Mouse (Mus musculus): ENCODE results near the gene Hddc2. TPM values are rescaled to one million over a fixed set of nuclear protein-coding genes. Genes with fewer than 3 reads are reported as not detected.

Hddc2 gene
- polyA plus RNA-seq, 1 experiment from 2014 or later: 42.0 TPM

- no peak for ATAC-seq (replicated peaks; ENCODE audit: insufficient number of reproducible peaks, insufficient read depth, low FRiP score, low read depth)
- Histone ChIP-seq H3K27me3 (no peaks in the 10 kb centered on the region), H3K27ac (no peak overlapping the region), H3K9me3 (replicated peaks) (no peaks in the 10 kb centered on the region), H3K36me3 (no peaks in the 10 kb centered on the region), H3K4me3 (no peak overlapping the region), H3K9ac (no peak overlapping the region), H3K4me2 (no peak overlapping the region), H3K4me1 (replicated peaks) (no peaks in the 10 kb centered on the region)
- WGBS: 90% methylated on average over 2 of the region's 2 CpGs
Observed at GRCm38 (mm10) chr10:31303446-31303845, 9.7 kb upstream of the Hddc2 start.

- no peak overlapping the region for H3K4me2 ChIP-seq
- H3K9me3 ChIP-seq (replicated peaks): no peaks in the 10 kb centered on the region
- no peaks in the 10 kb centered on the region for H3K27me3 ChIP-seq
- H3K4me1 ChIP-seq (replicated peaks): no peaks in the 10 kb centered on the region
- WGBS: 13% methylated on average over 1 of the region's 1 CpGs
- ATAC-seq (replicated peaks; ENCODE audit: insufficient number of reproducible peaks, insufficient read depth, low FRiP score, low read depth): no peak
- no peak overlapping the region for H3K4me3 ChIP-seq
- H3K27ac ChIP-seq: no peak overlapping the region
- H3K36me3 ChIP-seq: no peaks in the 10 kb centered on the region
- no peak overlapping the region for H3K9ac ChIP-seq
Observed at GRCm38 (mm10) chr10:31307024-31307598, 6.1 kb upstream of the Hddc2 start.

DNA sequence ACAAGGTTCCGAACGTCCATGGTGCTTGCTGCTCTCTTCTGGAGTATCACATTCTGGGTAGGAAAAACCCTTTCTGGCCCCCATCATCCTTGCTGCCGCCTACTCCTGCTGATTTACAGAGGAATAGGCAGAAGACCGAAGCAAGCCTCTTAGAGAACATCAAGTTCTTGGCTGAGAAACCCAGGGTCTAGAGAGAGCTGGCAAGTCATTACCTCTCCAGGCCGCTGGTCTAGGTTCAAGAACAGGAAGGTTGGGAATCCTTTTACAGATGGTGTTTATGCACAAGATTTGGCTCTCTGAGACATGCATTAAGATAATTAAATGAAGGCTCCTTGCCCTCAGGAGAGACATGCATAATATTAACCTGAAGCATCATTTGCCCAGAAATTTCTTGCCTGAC lies 5.3 kb downstream of the Hddc2 start:
- no peak overlapping the region for H3K4me3 ChIP-seq
- WGBS: 77% methylated on average over 5 of the region's 5 CpGs
- no peak overlapping the region for H3K9ac ChIP-seq
- peaks cover 7% of the 10 kb centered on the region for H3K4me1 ChIP-seq (replicated peaks)
- H3K27ac ChIP-seq: no peak overlapping the region
- no peaks in the 10 kb centered on the region for H3K27me3 ChIP-seq
- H3K36me3 ChIP-seq: peaks cover 16% of the 10 kb centered on the region
- H3K9me3 ChIP-seq (replicated peaks): no peaks in the 10 kb centered on the region
- ATAC-seq (replicated peaks; ENCODE audit: insufficient number of reproducible peaks, insufficient read depth, low FRiP score, low read depth): no peak
- no peak overlapping the region for H3K4me2 ChIP-seq

DNA sequence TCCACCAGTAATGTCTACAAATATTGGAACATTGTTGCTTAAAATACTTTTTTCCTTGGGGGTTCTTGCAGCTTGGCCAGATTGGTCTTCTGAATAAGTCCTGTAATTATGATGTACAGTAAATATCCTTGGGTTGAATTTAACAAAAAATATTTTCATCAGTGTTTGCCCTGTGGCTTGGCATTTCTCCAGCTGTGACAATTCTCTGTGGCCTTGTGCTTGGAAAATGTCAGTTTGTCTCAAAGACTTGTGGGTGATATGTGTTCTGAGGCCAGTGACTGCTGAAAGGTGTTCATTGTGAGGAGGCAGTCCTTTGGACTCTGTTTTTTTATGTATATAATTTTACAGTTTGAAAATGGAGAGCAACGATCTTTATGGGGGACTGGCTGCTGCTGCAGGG lies 16.3 kb downstream of the Hddc2 start:
- WGBS: 71% methylated on average over 1 of the region's 1 CpGs

DNA sequence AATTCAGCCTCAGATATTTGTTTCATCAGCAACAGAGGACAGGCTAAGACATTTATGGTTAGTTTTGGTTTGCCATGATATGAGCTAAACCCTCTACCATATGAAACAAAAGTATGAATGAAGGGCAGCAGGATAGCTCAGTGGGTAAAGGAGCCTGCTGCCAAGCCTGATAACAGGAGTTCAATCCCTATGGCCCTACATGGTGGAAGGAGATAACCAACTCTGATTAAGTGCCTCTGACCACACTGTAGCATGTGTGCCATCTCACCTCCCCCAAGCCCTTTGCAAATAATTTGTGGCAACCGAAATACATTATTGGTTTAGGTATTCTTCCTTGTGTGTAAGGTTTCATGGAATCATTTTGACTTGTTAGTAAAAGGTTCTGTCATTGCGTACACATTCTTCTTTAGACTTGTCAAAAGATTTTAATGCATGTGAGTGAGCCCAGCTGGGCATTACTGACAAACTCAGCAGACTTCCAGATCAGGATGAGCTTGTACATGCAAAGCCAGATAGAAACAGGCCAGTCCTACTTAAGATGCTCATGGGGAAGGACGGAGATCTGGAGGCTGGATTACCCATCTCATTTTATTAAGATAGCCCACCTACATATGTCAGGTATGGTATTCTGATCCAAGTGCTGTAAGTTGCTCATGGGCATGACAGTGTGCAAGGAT lies 17.2 kb downstream of the Hddc2 start:
- H3K9ac ChIP-seq: no peak overlapping the region
- no peak overlapping the region for H3K27ac ChIP-seq
- no peak for ATAC-seq (replicated peaks; ENCODE audit: insufficient number of reproducible peaks, insufficient read depth, low FRiP score, low read depth)
- 0 out of 2 replicates have a peak, but pooled peaks cover 3% of the 10 kb centered on the region for H3K4me1 ChIP-seq (replicated peaks)
- no peak overlapping the region for H3K4me2 ChIP-seq
- H3K9me3 ChIP-seq (replicated peaks): no peaks in the 10 kb centered on the region
- H3K4me3 ChIP-seq: no peak overlapping the region
- peaks cover 8% of the 10 kb centered on the region for H3K36me3 ChIP-seq
- WGBS: 86% methylated on average over 3 of the region's 3 CpGs
- no peaks in the 10 kb centered on the region for H3K27me3 ChIP-seq

More for the DNA sequence above, 16.3 kb downstream of the Hddc2 start:
- H3K4me3 ChIP-seq: no peak overlapping the region
- no peak overlapping the region for H3K9ac ChIP-seq
- no peak overlapping the region for H3K27ac ChIP-seq
- no peaks in the 10 kb centered on the region for H3K27me3 ChIP-seq
- H3K4me2 ChIP-seq: no peak overlapping the region
- H3K9me3 ChIP-seq (replicated peaks): no peaks in the 10 kb centered on the region
- H3K36me3 ChIP-seq: peaks cover 8% of the 10 kb centered on the region
- H3K4me1 ChIP-seq (replicated peaks): 0 out of 2 replicates have a peak, but pooled peaks cover 3% of the 10 kb centered on the region
- ATAC-seq (replicated peaks; ENCODE audit: insufficient number of reproducible peaks, insufficient read depth, low FRiP score, low read depth): no peak

DNA sequence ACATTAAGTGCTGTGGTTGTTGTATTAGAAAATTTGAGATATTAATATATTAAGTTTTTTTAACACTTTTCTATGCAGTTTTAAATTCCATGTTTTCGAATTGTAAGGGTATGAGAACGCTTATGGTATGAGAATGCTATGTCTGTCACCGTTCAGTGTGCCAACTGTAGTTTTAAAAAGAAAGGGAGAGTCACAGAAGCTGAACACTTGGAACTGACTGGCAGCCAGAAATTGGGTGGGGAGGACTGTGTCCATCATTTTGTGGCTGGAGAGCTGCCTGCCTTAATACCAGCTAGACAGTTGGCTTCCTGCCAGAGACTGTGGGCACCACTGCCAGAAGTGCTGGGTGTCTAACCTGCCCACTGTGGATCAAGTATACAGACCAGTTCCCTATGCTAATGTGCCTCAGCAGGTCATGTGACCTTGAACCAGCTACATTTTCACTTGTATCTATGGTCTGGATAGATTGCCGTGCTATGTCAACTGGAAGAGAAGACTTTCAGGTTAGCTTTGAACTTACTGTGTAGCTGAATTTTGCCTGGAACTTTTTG lies 18.1 kb downstream of the Hddc2 start:
- no peak overlapping the region for H3K27ac ChIP-seq
- no peak overlapping the region for H3K4me2 ChIP-seq
- H3K27me3 ChIP-seq: no peaks in the 10 kb centered on the region
- WGBS: 73% methylated on average over 4 of the region's 4 CpGs
- peaks cover 2% of the 10 kb centered on the region; the same call in 1 of the 2 replicates for H3K36me3 ChIP-seq
- H3K9ac ChIP-seq: no peak overlapping the region
- no peak; the same call in 1 of the 2 replicates for ATAC-seq (replicated peaks; ENCODE audit: insufficient number of reproducible peaks, insufficient read depth, low FRiP score, low read depth)
- 0 out of 2 replicates have a peak, but pooled peaks cover 3% of the 10 kb centered on the region for H3K4me1 ChIP-seq (replicated peaks)
- no peak overlapping the region for H3K4me3 ChIP-seq
- no peaks in the 10 kb centered on the region for H3K9me3 ChIP-seq (replicated peaks)

DNA sequence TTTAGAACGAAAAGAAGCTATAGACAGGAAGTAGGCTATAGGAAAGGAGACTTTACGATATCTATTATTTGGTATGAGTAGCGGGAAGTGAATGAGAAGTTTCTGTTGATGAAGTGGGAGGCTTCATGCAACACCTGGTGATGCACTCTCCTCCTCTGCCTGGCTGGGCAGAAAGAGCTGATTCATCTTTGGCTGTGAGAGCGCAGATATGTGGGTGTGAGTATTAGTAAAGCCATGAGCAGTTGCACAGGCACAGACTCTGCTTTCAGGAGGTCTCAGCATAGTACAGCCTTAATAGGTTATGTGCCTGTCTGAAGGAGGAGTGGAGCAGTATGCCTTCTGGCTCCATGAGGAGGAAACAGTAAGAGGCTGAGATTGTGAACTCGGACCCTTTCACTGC lies 23.2 kb downstream of the Hddc2 start:
- 0 out of 2 replicates have a peak, but pooled peaks cover under 1% of the 10 kb centered on the region for H3K4me1 ChIP-seq (replicated peaks)
- H3K9ac ChIP-seq: no peak overlapping the region
- no peak overlapping the region for H3K4me2 ChIP-seq
- no peaks in the 10 kb centered on the region for H3K27me3 ChIP-seq
- no peak overlapping the region for H3K4me3 ChIP-seq
- H3K9me3 ChIP-seq (replicated peaks): no peaks in the 10 kb centered on the region
- ATAC-seq (replicated peaks; ENCODE audit: insufficient number of reproducible peaks, insufficient read depth, low FRiP score, low read depth): no peak
- H3K36me3 ChIP-seq: no peaks in the 10 kb centered on the region
- no peak overlapping the region for H3K27ac ChIP-seq
- 76% methylated on average over 5 of the region's 5 CpGs for WGBS

GRCm38 (mm10) chr10:31346401-31346800 lies 33.2 kb downstream of the Hddc2 start:
- Histone ChIP-seq H3K4me1 (replicated peaks) (no peaks in the 10 kb centered on the region), H3K4me2 (no peak overlapping the region), H3K27me3 (no peaks in the 10 kb centered on the region), H3K9me3 (replicated peaks) (no peaks in the 10 kb centered on the region), H3K9ac (no peak overlapping the region), H3K4me3 (no peak overlapping the region), H3K36me3 (no peaks in the 10 kb centered on the region), H3K27ac (no peak overlapping the region)
- WGBS: 58% methylated on average over 8 of the region's 8 CpGs
- no peak for ATAC-seq (replicated peaks; ENCODE audit: insufficient number of reproducible peaks, insufficient read depth, low FRiP score, low read depth)

DNA sequence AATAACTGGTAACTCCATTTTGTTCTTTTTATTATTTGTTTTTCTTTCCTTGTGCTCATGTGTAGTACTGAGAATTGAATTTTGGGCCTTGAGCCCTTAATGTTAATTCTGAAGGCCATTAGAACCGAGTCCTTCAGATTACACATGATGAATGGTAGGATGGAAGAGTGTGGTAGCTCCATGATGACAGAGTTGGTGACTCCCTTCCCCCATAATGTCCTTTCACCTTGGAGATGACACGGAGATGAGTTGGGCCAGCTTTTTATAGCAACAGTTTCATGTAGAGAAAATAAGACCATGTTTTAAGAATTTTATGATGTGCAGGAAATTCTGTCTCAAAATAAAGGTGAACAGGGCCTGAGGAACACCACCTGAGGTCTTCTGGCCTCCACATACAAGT lies 37.9 kb downstream of the Hddc2 start:
- Histone ChIP-seq H3K36me3 (no peaks in the 10 kb centered on the region), H3K4me3 (no peak overlapping the region), H3K4me2 (no peak overlapping the region), H3K9ac (no peak overlapping the region), H3K27me3 (no peaks in the 10 kb centered on the region), H3K27ac (no peak overlapping the region), H3K9me3 (replicated peaks) (no peaks in the 10 kb centered on the region), H3K4me1 (replicated peaks) (no peaks in the 10 kb centered on the region)
- ATAC-seq (replicated peaks; ENCODE audit: insufficient number of reproducible peaks, insufficient read depth, low FRiP score, low read depth): no peak
- WGBS: 75% methylated on average over 2 of the region's 2 CpGs

GRCm38 (mm10) chr10:31352845-31353427 lies 39.8 kb downstream of the Hddc2 start:
- H3K4me1 ChIP-seq (replicated peaks): no peaks in the 10 kb centered on the region
- 90% methylated on average over 1 of the region's 1 CpGs for WGBS
- no peaks in the 10 kb centered on the region for H3K27me3 ChIP-seq
- no peak for ATAC-seq (replicated peaks; ENCODE audit: insufficient number of reproducible peaks, insufficient read depth, low FRiP score, low read depth)
- H3K9ac ChIP-seq: no peak overlapping the region
- no peak overlapping the region for H3K27ac ChIP-seq
- H3K4me2 ChIP-seq: no peak overlapping the region
- no peaks in the 10 kb centered on the region for H3K9me3 ChIP-seq (replicated peaks)
- no peaks in the 10 kb centered on the region for H3K36me3 ChIP-seq
- no peak overlapping the region for H3K4me3 ChIP-seq

GRCm38 (mm10) chr10:31354141-31354540 lies 41.0 kb downstream of the Hddc2 start:
- no peaks in the 10 kb centered on the region for H3K9me3 ChIP-seq (replicated peaks)
- ATAC-seq (replicated peaks; ENCODE audit: insufficient number of reproducible peaks, insufficient read depth, low FRiP score, low read depth): no peak
- WGBS: 79% methylated on average over 2 of the region's 2 CpGs

More at GRCm38 (mm10) chr10:31354141-31354540, 41.0 kb downstream of the Hddc2 start:
- Histone ChIP-seq H3K27ac (no peak overlapping the region), H3K9ac (no peak overlapping the region), H3K27me3 (no peaks in the 10 kb centered on the region), H3K4me3 (no peak overlapping the region), H3K4me2 (no peak overlapping the region), H3K36me3 (no peaks in the 10 kb centered on the region), H3K4me1 (replicated peaks) (no peaks in the 10 kb centered on the region)

All from heart, embryonic 15.5 days (tissue).